Mouse (Mus musculus): ENCODE measurements around the gene Gipc3. TPM values are rescaled to one million over a fixed set of nuclear protein-coding genes. Genes with fewer than 3 reads are reported as not detected.

Gipc3 gene
- total and polyA plus RNA-seq, 3 experiments: 0.08 to 0.09 TPM; not detected in 1

- peaks cover 6 to 14% of the 10 kb centered on the region in 2 experiments for H3K4me1 ChIP-seq (ENCODE audit: control insufficient read depth in 1 of 2, insufficient read depth in 2 of 2)
- H3K4me2 ChIP-seq (ENCODE audit: insufficient read depth, low read depth, poor library complexity, severe bottlenecking): no peak overlapping the region
- no peak for DNase-seq (ENCODE audit: extremely low read depth)
- peaks cover 49 to 67% of the 10 kb centered on the region in 2 experiments for H3K36me3 ChIP-seq (replicated peaks in 1 of 2; ENCODE audit: control insufficient read depth in 1 of 2, insufficient read depth in 1 of 2, low read length in 1 of 2)
- no peak for TF ChIP-seq NRF1 (IDR thresholded peaks at IDR 0.05; ENCODE audit: low read depth, low read length)
- TF ChIP-seq PAX5 (IDR thresholded peaks at IDR 0.05; ENCODE audit: low read length): no peak
- no peak for TF ChIP-seq ZC3H11A (IDR thresholded peaks at IDR 0.05; ENCODE audit: low read depth, low read length)
- TF ChIP-seq ZMIZ1 (IDR thresholded peaks at IDR 0.05; ENCODE audit: low read depth, low read length): no peak
- TF ChIP-seq UBTF (IDR thresholded peaks at IDR 0.05; ENCODE audit: low read depth, low read length): no peak
- no peak for TF ChIP-seq JUND (conservative IDR thresholded peaks at IDR 0.05; ENCODE audit: low read depth, low read length)
- no peak for TF ChIP-seq BHLHE40 (IDR thresholded peaks at IDR 0.05; ENCODE audit: low read depth, low read length)
- no peak for TF ChIP-seq MAZ (IDR thresholded peaks at IDR 0.05; ENCODE audit: low read depth, low read length)
- TF ChIP-seq SIN3A (IDR thresholded peaks at IDR 0.05; ENCODE audit: low read length): no peak
- TF ChIP-seq USF1 (IDR thresholded peaks at IDR 0.05; ENCODE audit: low read depth, low read length): no peak
- TF ChIP-seq ZNF384 (IDR thresholded peaks at IDR 0.05; ENCODE audit: low read depth, low read length): no peak
- TF ChIP-seq E2F4 (IDR thresholded peaks at IDR 0.05; ENCODE audit: insufficient replicate concordance, low read depth, low read length): no peak
- no peak for TF ChIP-seq USF2 (conservative IDR thresholded peaks at IDR 0.05; ENCODE audit: low read depth, low read length)
- TF ChIP-seq NELFE (IDR thresholded peaks at IDR 0.05; ENCODE audit: low read depth, low read length): no peak
- TF ChIP-seq EP300 (IDR thresholded peaks at IDR 0.05; ENCODE audit: low read length): no peak
- TF ChIP-seq HCFC1 (IDR thresholded peaks at IDR 0.05; ENCODE audit: low read depth, low read length): no peak
- TF ChIP-seq IRF4 (IDR thresholded peaks at IDR 0.05; ENCODE audit: low read depth, low read length): no peak
- no peak for TF ChIP-seq RAD21 (IDR thresholded peaks at IDR 0.05; ENCODE audit: low read depth, low read length)
- H3K4me3 ChIP-seq (replicated peaks in 1 of 3; ENCODE audit: low read depth in 2 of 3, low read length in 2 of 3, poor library complexity in 1 of 3): no peak overlapping the region
- no peak overlapping the region for H3K27ac ChIP-seq (ENCODE audit: insufficient read depth, low read depth)
- H3K79me2 ChIP-seq (replicated peaks; ENCODE audit: control insufficient read depth, extremely low read depth, insufficient read depth, poor library complexity, severe bottlenecking): peaks cover 19% of the 10 kb centered on the region
- no peaks in the 10 kb centered on the region for H3K27me3 ChIP-seq (replicated peaks)
- no peak overlapping the region for H3K9ac ChIP-seq (ENCODE audit: insufficient read depth, low read depth)
- in situ Hi-C loops (cut with MboI; ENCODE audit: low pct_ligation_motif_present, low pct_unique_long_range_greater_than_20kb, low sequenced_read_pairs): no loop called here
- dilution Hi-C loops (cut with MboI; ENCODE audit: extremely low pct_ligation_motif_present, extremely low pct_unique_long_range_greater_than_20kb, low sequenced_read_pairs): no loop called here
- no peaks in the 10 kb centered on the region for H3K9me3 ChIP-seq (replicated peaks; ENCODE audit: low read length)
Observed at GRCm38 (mm10) chr10:81389373-81389772, 46.3 kb upstream of the Gipc3 start.

- Histone ChIP-seq H3K4me3 (replicated peaks in 1 of 3; ENCODE audit: low read depth in 2 of 3, low read length in 2 of 3, poor library complexity in 1 of 3) (no peak within 1 kb of the TSS), H3K79me2 (replicated peaks; ENCODE audit: control insufficient read depth, extremely low read depth, insufficient read depth, poor library complexity, severe bottlenecking) (peaks cover 19% of the 10 kb centered on the region), H3K9me3 (replicated peaks; ENCODE audit: low read length) (no peaks in the 10 kb centered on the region), H3K36me3 (replicated peaks in 1 of 2; ENCODE audit: control insufficient read depth in 1 of 2, insufficient read depth in 1 of 2, low read length in 1 of 2) (peaks cover 49 to 67% of the 10 kb centered on the region in 2 experiments), H3K9ac (ENCODE audit: insufficient read depth, low read depth) (no peak within 1 kb of the TSS), H3K4me2 (ENCODE audit: insufficient read depth, low read depth, poor library complexity, severe bottlenecking) (no peak within 1 kb of the TSS), H3K27ac (ENCODE audit: insufficient read depth, low read depth) (no peak within 1 kb of the TSS), H3K4me1 (ENCODE audit: control insufficient read depth in 1 of 2, insufficient read depth in 2 of 2) (peaks cover 6 to 14% of the 10 kb centered on the region in 2 experiments), H3K27me3 (replicated peaks) (no peaks in the 10 kb centered on the region)
- no peak for DNase-seq (ENCODE audit: extremely low read depth)
- TF ChIP-seq ZC3H11A (IDR thresholded peaks at IDR 0.05; ENCODE audit: low read depth, low read length) (no peak), POLR2AphosphoS2 (IDR thresholded peaks at IDR 0.05; ENCODE audit: low read depth, low read length) (no peak), E2F4 (IDR thresholded peaks at IDR 0.05; ENCODE audit: insufficient replicate concordance, low read depth, low read length) (no peak), POLR2A (IDR thresholded peaks at IDR 0.05; ENCODE audit: low read depth, low read length) (0 out of 2 replicates have a peak, but pooled peaks have one; percentile 4), ZKSCAN1 (IDR thresholded peaks at IDR 0.05; ENCODE audit: borderline replicate concordance, low read depth, low read length) (no peak), RCOR1 (conservative IDR thresholded peaks at IDR 0.05; ENCODE audit: low read depth, low read length) (no peak)
- in situ Hi-C loops (cut with MboI; ENCODE audit: low pct_ligation_motif_present, low pct_unique_long_range_greater_than_20kb, low sequenced_read_pairs) (no loop called here), dilution Hi-C loops (cut with MboI; ENCODE audit: extremely low pct_ligation_motif_present, extremely low pct_unique_long_range_greater_than_20kb, low sequenced_read_pairs) (no loop called here)
Observed at GRCm38 (mm10) chr10:81388505-81389055, 45.5 kb upstream of the Gipc3 start, which contains the start of gene Gm48552. Gene Gm48552 (plus strand): TSS chr10:81389005.
